Mouse (Mus musculus): ENCODE measurements around the gene Scarf2.

The Scarf2 gene

DNA sequence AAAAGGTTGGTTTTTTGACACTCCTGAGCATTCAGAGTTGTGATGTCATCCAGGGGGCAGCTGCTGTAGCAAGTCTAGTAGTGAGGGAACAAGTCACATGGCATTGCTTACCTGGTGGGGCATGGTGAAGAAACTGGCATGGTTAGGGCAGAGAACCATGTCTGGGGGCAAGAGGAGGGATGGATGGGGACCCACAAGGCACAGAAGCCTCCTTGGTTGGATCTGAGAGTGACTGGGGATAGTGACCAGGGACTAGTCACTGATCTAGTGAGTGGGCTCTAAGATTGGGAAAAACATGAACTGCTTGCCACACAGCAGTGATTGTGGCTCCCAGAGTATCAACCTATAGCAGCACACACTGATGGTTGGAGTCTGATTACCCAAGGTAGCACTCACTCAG lies 2.5 kb downstream of the Scarf2 start:
- DNase-seq (ENCODE audit: low read depth) = no peak

DNA sequence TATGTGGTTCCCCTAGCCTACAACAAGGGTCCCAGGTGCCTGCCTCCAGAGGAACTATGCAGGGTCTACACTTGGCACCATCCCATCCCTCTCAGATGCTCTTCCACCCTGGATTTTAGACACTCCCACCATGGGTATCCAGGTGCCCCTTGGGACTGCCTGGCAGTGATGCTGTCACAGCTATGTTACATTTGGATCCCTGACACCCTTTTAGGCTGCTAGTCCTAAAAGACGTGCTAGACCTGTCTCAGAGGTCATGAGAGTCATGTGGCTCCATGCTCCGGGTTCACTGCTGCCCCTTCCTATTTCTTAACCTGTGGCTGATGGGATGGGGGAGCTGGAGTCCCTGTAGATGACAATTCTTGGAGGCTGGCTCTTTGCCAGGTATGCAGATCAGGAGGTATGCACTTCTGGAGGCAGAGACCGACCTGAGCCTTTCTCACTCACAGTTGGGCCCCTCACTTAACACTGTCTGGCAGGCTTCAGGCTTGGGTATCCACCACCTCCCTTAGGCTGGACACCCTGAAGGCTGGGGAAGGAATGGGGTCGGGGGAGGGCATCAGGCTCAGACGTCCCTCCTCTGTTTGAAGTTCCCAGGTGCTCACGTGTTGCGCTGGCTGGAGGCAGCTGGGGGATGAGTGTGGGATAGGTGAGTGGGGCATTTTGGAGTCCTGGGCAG lies 4.8 kb downstream of the Scarf2 start:
- DNase-seq (ENCODE audit: low read depth) = no peak

DNA sequence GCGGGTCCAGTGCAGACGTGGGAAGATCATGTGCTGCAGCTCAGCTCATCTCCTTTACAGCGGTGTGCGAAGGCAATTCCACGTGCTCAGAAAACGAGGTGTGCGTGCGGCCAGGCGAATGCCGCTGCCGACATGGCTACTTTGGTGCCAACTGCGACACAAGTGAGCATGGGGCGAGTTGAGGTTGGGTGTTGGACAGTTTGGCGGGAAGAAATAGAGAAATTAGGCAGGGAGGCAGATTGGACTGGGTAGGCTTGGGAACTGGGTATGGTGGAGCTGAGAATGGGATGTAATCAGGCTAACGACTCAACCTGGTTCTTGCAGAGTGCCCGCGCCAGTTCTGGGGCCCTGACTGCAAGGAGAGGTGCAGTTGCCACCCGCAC lies 5.4 kb downstream of the Scarf2 start:
- no peak for DNase-seq (ENCODE audit: low read depth)

DNA sequence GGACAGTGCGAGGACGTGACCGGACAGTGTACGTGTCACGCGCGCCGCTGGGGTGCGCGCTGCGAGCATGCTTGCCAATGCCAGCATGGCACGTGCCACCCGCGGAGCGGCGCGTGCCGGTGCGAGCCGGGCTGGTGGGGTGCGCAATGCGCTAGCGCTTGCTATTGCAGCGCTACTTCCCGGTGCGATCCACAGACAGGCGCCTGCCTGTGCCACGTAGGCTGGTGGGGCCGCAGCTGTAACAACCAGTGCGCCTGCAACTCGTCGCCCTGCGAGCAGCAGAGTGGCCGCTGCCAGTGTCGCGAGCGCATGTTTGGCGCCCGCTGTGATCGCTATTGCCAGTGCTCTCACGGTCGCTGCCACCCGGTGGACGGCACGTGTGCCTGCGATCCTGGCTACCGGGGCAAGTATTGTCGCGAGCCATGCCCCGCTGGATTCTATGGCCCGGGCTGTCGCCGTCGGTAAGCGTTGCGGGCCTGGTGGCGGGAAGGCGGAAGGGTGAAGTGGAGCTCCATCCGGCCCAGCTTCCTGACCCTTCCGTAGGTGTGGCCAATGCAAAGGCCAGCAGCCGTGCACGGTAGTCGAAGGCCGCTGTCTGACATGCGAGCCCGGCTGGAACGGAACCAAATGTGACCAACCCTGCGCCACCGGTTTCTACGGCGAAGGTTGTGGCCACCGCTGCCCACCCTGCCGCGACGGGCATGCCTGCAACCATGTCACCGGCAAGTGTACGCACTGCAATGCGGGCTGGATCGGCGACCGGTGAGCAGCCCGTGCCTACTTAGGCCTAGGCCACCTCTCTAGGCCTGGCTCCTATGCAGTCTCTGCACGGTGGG lies 6.0 kb downstream of the Scarf2 start:
- peak; percentile 46 for DNase-seq (ENCODE audit: low read depth)

DNA sequence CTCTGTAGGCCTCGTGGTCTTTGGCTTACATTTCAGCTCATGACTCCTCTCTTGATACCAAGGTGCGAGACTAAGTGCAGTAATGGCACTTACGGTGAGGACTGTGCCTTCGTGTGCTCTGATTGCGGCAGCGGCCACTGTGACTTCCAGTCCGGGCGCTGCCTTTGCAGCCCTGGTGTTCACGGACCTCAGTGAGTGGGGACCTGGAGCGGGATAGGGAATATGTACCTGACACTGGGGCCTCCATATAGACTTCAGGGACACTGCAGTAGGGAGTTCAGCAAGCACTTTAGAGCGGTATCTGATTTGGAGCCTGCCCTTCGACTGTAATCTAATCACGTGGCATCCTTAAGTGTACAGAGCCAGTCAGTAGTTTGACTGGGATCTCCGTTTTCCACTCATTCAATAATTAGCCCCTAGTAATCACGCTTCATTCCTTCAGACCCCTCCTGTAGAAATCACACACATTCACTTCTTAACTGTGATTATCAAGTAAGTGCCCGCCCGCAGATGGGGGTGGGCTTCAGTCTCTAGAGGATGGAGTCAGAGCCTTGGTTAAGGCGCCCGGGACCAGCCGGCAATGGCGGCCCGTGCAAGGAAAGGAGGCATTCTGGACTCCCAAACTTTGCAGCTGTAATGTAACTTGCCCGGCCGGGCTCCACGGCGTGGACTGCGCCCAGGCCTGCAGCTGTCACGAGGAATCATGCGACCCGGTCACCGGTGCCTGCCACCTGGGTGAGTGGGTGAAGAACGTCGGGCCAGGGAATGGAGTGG lies 6.8 kb downstream of the Scarf2 start:
- peak; percentile 30 for DNase-seq (ENCODE audit: low read depth)

DNA sequence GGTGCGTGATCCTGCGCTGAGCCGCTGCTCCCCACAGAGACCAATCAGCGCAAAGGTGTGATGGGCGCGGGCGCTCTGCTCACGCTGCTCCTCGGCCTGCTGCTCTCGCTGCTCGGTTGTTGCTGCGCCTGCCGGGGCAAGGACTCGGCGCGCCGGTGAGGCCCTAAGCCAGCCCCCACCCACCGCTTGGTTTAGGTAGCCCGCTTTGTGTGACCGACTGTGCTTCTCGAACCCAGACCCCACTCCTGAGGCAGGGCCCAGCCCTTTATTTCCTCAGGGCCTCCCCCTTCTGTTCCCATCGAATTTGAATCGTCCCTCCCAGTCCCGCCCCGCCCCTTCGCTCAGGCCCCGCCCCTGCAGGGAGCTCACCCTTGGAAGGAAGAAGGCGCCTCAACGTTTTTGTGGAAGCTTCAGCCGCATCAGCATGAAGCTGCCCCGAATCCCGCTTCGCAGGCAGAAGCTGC lies 7.4 kb downstream of the Scarf2 start:
- DNase-seq (ENCODE audit: low read depth) = peak; percentile 65

DNA sequence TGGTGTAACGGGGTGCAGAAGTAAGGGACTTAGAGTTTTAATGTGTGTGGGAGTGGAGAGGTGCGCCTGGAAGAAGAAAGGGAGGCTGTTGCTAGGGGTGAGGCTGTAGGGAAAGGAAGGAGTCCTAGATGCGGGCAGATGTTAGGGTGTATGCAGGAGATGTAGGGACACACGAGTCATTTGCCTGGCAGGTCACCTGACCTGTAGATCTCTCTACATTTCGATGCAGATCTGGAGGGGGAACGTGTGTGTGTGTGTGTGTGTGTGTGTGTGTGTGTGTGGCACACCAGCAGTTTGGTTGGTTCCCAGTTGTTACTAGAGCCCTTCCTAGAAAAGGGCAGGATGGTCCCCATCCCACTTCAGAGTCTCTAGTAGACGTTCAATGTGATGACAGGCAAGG lies 7.9 kb downstream of the Scarf2 start:
- DNase-seq (ENCODE audit: low read depth) = no peak

DNA sequence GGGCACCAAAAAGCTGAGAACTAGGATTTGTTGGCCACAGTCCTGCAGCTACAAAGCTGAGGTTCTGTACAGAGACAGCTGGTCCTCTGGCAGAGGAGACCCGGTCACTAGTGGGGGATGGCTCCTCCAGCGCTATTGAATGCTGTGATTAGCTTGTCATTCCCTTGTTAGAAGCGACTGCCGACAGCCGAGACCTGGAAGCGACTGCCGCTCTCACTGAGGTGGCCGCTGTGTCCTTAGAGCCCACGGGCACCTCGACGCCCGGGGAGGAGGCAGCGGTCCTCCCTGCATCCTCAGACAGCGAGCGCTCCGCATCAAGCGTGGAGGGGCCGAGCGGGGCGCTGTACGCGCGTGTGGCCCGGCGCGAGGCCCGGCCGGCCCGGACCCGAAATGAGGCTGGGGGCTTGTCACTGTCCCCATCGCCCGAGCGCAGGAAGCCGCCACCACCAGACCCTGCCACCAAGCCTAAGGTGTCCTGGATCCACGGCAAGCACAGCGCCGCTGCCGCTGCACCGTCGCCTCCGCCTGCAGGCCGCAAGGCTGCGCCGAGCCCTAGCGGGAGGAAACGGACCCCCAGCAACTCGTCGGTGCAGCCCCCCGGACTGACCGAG lies 9.6 kb downstream of the Scarf2 start:
- no peak for DNase-seq (ENCODE audit: low read depth)

DNA sequence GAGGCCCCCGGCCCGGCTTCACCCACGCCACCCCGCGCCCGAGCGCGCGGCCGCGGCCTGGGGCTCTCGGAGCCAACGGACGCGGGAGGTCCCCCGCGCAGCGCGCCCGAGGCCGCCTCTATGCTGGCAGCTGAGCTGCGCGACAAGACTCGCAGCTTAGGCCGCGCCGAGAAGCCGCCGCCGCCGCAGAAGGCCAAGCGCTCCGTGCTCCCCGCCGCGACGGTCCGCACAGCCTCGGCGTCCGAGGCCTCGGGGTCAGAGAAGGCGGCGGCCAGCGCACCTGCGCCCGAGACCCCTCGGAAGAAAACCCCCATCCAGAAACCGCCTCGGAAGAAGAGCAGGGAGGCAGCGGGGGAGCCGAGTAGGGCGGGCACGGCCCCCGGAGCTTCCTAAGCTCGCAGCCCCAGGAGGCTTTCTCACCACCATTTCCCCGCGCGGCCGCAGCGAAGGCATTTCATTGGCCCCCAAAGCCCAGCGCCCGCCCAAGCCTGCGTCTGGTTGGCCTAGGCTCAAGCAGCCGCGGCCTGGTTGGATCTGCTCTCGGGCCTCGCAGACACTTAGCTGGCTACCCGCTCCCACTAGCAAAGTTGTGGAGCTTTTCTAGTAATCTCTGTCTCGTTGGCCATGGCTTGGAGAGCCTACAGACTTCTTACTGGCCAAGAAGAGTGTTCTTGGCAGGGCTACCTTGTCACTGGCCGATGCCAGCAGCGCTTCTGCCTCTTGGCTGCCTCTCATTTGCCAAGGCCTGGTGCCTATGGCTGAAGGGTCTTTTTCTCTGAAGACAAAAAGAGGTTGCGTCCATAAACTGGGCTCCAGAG lies 10.3 kb downstream of the Scarf2 start:
- peak; percentile 94 for DNase-seq (ENCODE audit: low read depth)

DNA sequence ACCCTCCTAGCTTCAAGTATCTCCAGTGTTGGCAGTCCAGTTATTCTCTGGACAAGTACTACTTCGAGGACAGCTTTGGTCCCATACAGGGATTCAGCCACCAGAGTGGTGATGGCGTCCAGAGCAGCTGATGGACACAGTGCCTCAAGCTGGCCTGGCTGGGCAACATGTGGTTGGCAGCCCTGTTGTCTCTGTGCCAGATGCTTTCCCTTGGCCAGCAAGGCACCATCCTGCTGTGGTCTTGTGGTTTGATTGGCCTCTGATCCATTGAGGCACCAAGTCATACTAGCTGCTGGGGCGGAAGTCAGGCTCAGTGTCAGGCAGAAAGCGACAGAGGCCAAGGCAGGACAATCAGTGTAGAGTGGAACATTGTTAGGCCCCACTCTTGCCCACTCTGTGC lies 12.0 kb downstream of the Scarf2 start:
- DNase-seq (ENCODE audit: low read depth) = no peak

DNA sequence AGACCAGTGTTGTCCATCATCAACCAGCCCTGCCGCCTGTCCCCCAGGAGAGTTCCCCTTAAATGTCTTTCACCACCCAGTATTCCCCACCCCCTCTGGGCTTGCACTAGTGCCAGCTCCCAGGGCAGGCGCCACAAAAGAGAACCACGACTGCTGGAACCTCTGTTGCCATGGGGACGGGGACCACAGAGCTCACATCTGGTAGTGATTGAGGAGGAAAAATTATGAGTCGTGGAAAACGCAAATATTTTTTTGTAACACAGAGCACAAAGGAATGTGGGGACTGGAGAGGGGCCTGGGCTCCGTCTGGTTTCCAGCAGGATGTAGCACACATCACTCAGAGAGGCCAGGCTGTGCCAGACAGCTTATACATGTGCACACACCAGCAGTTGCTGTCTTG lies 12.6 kb downstream of the Scarf2 start:
- DNase-seq (ENCODE audit: low read depth) = no peak

DNA sequence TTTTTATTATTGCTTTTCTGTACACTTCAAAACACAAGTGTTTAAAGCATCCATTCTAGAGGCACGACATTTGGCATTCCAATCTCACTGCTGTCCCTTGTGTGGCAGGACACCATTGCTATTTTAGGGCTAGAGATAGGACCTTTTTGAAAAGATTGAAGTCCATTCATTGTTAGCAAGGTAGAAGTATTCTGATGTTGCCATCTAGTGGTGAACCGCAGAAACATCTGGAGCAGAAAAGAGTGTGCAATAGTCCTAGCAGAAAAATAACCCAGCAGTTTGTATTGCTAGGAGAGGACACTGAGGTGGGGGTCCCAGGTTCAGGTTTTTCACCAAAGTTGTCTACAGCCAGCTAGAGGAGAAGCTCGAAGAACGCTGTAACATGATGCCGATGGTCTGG lies 15.0 kb downstream of the Scarf2 start:
- peak; percentile 70 for DNase-seq (ENCODE audit: low read depth)

DNA sequence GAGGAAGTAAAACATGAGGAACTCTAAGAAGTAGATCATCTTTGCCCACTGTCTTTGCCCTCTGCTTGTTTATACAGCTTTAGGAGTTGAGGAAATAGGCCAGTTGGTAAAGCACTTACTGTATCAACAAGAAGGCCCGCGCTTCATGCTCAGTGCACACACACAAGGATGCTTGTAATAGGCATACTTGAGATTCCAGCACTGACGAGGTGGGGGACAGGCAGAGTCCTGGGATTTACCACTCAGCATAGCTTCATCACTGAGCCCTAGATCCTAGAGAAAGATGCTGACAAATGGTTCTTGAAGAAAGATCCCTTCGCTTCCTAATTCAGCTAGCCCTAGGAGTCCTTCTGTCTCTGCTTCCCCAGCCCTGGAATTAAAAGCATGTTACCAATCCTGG lies 16.1 kb downstream of the Scarf2 start:
- DNase-seq (ENCODE audit: low read depth) = peak; percentile 4

DNA sequence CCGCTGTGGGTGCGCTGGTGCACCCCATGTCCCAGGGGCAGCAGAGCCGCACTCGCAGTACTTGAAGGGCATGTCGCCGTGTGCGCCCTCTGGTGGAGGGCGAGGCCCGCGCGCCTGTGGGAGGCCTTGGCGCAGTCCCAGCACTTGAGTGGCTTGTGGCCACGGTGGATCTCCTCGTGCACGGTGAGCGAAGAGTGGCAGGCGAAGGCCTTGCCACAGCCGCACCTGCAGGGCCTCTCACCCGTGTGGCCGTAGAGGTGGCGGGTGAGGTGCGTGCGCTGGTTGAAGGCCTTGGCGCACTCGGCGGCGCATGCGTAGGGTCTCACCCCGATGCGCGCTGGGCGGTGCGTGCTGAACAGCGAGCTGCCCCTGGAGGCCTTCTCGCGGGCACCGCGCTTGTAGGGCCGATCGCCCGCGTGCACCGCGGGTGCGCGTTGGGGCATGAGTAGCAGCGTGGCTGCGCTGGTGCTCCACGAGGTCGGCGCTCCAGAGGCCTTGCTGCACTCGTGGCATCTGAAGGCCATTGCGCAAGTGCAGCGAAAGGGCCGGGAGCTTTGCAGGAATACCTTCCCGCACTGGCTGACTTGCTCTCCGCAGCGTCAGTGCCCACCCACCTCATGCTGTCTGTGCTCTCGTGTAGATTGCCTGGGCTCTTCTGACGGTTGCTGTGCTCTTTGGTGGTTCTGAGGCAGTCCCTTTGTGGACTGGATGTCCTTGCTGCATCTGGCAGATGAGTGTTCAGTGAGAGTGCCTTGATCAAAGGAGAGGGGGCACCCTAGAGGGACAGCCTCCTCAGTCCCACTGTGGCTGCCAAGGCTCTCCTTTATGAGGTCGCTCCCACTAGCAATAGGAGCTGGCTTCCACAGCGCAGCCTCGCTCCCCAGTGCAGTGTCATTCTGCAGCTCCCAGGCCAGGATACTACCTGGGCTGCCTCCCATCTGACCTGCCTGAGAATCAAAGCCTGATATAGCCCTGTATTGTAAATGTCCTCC lies 18.6 kb downstream of the Scarf2 start:
- DNase-seq (ENCODE audit: low read depth) = peak; percentile 93

DNA sequence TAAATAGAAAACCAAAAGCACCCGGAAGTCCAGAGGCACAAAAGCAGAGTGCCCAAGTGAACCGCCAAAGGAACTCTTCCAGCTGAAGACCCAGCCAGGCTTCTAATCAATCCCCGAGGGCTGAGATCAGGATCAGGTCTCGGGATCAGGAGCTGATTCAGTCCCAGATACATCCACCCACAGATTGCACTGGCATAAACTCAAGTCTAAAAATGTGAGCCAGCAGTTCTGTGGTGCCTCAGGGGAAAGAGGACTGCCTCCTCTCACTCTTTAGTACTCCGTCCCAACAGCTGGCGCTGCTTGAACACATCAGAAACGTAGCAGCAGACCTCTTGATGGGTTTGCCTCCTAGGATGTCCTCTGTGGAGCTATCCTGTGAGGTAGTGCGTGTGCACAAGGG lies 19.4 kb downstream of the Scarf2 start:
- no peak for DNase-seq (ENCODE audit: low read depth)

DNA sequence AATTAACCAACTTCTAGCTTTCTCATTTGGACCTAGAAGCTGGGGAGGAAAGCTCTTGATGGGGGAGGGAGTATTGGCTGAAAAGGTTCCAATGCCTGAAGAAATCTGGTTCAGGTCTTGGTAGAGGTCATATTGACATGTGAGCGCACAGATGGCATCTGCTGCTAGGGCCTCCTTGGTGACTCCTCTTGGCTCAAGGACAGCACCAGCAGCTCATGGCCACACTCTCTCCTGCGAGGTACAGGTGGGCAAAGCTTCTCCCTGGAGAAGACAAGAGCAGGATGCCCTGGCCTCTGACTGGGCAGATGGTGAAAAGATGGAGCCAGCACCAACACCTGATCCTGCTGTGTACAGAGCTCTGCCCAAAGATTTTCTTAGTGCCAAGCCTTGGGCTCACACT lies 29.4 kb downstream of the Scarf2 start:
- DNase-seq (ENCODE audit: low read depth) = no peak

DNA sequence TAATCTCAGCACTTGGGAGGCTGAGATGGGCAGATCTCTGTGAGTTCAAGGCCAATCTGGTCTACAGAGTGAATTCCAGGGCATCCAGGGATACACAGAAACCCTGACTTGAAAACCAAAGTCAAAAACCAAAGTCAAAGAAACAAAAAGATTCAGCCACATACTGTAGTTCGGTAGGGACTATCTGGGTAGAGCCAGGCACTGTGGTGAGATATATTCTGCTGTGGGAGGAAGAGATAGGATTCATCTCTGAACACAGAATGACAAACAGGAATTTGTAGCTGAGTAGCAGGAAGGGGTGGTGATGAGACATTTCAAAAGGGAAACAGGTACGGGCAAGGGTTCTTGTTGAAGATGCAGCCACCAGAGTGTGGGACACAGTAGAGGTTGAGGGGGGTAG lies 31.1 kb downstream of the Scarf2 start:
- DNase-seq (ENCODE audit: low read depth) = no peak

DNA sequence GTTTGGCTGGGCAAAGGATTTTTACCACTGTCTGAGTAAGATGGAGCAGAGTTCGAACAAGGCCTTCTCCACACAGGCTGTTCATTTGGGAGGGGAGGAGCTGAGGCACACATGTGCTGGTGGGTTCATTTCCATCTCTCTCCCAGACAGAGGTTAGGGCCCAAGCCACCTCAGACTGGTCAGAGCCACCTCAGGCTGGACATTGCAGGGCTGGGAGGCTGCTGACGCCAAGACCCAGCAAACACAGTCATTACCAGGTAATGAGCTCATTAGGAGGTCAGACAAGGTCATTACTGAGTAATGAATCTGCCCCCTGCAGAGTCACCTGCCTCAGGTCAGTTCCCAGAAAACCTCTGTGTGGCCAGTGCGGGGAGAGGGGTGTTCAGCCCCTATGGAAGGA lies 31.8 kb downstream of the Scarf2 start:
- no peak for DNase-seq (ENCODE audit: low read depth)

DNA sequence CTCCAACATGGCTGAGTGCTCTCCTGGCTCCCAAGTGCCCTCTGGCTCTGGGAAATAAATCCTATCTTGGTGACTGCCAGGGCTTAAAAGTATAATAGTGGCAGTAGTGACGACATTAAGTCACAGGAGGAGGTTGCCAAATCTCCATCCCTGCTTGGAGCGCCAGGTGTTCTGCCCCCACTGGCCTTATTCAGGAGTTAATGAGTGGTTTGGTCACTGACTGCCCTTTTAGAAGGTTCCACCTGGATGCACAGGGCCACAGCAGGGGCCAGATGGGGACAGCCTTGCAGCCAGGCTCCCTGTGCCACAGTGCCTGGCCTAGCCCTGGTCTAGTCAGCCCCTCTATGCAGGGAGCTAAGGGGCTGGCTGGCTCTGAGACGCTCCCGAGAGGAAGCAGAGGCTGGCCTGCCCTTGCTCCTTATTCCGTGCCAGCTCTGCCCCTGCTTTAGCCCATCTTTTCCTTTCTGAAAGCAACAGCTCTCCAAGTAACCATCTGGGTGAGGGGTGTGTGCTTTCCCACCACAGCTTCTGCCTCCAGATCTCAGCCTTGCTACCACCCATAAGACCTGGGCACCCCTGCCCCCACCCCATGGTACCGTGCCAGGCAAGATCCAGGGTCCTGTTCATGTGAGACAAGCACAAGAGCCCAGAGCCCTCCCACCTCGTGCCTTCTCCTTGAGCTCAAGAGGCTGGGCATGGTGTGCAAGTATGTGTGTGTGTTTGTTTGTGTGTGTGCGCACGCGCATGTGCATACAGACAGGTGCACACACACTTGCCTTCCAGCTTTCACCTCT lies 33.5 kb downstream of the Scarf2 start:
- no peak for DNase-seq (ENCODE audit: low read depth)

Measured in naive thymus-derived CD4-positive, alpha-beta T cell, adult 2 months (primary cell).